Mouse (Mus musculus): ENCODE measurements around the gene Mob3b. TPM values are rescaled to one million over a fixed set of nuclear protein-coding genes. Genes with fewer than 3 reads are reported as not detected.

The Mob3b gene
- total RNA-seq, 2 experiments from 2014 or later = 0.96 to 1.2 TPM

DNA sequence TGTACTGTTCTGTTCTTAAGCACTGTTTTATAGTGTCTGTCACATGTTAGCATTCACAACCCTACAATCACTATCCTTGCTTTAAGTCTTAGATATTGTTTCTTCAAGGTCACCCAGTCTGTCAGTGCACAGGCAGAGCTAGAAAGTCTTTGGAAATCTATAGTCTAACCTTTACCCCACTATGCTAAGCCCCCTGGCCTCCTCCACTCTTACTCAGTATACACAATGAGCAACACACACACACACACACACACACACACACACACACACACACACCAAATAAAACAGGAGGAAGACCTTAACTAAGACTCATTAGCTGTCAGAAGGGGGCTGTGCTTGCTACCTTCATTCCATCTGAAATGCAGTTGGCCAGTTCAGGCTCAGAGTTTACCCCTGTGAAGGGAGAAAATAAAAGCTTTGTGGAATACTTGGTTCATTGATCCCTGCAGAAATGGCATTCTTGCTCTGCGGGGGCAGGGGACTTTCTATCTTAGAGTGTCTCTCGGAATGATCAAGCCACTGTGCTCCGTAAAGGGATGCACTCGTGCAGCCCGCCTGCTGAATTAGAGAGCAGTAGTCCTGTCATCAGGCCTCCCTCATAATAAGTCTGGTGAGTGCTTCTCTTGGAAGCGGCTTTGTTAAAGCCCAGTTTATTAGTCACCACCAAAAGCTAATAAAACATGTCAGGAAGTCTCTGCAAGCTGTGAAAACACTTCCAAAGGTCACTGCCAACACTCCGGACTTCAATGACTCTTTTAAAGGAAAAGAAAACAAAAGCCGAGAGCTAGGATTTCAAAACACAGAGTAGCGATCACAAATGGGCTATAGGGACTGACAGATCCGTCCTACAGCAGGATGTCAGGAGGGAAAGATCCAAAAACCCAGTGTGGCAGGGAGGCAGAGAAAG, 144.6 kb downstream of the Mob3b start:
- peak in 1 of 2 experiments; percentile 19 for DNase-seq
- intact Hi-C loops (cut with DNase I) = no loop called here

DNA sequence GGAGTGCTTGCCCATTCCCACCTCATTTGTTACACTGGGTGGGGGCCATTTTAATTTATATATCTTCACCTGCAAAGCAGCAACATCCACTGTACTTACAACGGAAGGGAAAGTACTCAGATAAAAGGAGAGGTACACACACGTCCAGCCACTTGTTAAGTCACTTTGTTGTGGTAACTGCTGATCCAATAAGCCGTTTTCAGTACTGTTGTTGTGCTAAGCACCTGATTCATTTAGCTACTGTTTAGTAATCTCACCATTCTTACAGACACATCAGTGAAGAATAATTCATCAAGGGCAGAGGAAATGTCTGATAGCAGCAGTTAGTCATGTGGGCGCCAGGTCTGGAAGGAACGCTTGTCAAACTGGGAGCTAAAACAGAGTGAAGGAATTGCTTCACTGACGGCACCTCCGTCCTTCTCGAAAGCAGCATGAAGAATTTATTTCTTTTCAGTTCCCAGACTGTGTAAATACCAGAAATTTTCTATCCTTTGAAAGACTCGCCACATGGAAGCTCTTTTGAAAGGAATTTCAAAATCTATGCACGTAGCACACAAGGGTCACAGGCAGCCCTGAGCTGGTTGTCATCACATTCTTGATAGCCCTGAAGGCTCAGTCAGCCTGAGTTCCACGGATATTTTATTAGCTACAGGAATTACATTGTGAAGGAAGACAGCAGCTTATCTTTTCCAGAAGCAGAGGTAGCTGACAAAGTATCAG, 150.6 kb downstream of the Mob3b start:
- DNase-seq = no peak
- intact Hi-C loops (cut with DNase I) = no loop called here

DNA sequence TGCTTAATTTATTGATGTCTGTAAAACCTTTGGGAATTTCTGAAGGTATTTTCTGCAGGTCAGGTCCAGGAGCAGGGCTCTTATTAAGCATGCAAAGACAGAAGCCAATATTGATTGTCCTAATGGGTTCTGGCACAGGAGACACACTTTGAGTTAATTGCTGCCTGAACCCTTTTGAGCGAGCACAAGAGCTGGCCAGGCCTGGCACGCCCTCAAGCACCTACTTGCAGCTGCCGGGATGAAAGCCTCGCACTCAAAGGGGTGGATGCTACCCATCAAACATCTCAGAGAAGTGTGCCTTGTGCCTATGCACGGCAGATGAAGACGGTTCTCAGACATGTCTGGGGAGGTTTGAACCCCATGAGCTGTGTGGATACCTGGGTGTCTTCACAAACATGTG, 151.2 kb downstream of the Mob3b start:
- no peak for DNase-seq
- intact Hi-C loops (cut with DNase I) = no loop called here

DNA sequence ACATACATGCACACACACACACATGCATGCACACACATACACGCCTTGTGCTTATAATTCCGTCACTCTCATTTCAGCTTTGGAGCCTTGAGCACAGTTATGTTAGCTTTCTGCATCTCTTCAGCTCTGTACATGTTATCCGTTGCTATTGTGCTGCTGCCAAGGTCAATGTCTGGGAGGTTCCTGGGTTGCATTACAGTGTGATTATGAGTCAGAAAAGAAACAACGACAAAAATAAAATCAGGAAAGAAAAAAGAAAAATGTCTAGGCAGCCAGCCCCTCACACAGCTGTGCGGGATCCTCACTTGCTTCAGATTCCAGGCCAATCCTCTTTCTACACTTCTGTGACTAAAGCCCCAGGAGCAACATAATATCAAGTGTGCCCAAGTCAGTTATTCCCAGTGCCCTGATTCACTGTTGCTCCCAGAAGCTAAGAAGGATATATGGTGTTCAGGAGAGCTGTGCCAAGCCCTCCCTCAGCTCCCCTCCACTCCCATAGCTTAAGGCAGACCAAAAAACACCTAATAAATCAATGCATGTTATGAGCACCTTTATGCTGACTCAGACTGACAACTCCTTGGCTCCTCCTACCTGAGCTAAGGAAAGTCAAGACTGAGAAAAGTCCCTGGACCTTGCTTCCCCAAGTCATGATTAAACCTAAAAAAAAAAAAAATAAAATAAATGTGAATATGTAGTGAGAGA, 152.1 kb downstream of the Mob3b start:
- DNase-seq = peak in 1 of 2 experiments; percentile 38
- intact Hi-C loops (cut with DNase I) = no loop called here

DNA sequence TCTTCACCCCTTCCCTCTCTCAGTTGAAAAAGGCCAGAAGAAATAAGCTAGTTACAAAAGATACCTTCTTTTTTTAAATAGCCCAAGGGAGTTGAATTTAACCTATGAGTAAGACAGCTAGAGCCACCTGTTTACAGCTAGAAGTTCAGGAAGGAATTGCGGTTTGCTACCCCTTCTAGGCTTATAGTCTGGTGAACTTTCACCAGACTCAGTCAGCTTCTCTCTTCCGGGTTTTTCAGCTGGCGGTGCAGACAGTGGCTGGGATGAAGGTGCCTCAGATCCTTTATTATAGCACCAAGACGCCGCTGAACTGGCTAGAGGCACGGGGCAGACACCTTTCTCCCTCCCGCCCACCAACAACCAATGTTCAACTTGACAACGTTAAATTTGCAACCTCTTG, 152.8 kb downstream of the Mob3b start:
- DNase-seq = no peak
- intact Hi-C loops (cut with DNase I) = no loop called here

DNA sequence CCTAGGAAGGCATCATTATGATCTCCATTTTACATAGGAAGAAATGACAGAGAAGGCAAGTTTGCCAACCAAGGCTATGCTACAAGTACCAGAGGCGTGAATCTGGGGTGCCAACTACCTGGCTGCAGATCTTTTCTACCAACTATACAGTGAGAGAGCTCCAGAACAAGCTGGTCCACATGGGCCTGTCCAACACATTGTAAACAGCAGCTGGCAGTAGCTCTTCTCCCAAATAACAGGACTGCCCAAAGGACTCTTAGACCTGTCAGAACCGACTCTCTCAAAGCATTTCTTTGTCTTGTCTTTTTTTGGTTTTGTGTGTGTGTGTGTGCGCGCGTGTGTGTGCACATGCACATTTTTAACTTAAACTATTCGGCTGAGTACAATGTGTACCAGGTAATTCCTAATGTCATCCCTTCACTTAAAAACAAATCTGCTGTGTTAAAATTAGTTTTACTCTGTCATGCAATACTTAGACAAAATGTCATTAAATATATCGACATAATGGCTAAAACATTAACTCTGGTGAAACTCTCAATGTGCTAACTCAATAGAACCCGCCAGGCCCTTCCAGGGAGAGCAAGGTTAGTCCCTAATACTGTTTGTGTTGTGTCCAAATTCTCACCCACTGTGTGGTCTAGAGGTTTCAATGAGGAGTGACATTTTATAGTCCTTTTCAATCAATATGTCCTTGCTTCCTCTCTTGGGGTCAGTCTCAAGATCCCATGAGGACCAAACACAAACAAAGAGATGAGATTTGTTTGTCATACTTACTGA, 153.5 kb downstream of the Mob3b start:
- intact Hi-C loops (cut with DNase I) = no loop called here

DNA sequence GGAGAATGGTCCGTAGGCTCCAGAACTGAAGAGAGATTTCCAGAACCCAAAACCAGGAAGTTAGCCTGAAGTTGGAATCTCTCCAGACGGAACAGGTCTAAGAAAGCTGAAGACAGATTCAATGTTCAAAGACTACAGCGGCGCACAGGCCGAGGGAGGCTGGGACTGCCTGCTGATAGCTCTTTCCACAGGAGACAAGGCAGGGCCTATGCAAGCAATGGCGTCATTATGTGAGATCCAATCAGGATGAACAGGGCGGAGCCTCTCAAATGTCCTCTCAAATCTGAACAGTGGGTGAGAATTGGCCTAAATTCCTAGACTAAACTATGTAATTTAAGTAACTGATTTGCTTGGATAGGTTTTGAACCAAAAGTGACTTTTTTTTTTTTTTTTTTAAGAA, 160.7 kb downstream of the Mob3b start:
- no peak for DNase-seq
- intact Hi-C loops (cut with DNase I) = no loop called here

More for the DNA sequence above, 153.5 kb downstream of the Mob3b start:
- DNase-seq = no peak

DNA sequence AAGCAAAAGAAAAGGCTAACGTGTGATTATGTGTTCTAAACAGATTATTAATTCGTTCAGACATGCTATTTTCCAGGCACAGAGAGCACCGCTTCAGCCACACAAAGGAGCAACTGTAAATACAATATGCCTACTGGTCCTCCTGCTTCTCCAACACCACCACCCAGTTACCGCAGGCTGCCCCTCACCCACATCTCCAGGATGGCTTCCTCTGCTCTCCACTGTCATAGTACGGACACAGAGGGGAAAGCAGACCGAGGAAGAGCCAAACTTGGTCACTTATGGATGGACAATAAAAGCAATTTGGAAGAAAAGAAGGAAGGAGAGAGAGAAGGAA, 163.7 kb downstream of the Mob3b start:
- no peak for DNase-seq
- intact Hi-C loops (cut with DNase I) = no loop called here

DNA sequence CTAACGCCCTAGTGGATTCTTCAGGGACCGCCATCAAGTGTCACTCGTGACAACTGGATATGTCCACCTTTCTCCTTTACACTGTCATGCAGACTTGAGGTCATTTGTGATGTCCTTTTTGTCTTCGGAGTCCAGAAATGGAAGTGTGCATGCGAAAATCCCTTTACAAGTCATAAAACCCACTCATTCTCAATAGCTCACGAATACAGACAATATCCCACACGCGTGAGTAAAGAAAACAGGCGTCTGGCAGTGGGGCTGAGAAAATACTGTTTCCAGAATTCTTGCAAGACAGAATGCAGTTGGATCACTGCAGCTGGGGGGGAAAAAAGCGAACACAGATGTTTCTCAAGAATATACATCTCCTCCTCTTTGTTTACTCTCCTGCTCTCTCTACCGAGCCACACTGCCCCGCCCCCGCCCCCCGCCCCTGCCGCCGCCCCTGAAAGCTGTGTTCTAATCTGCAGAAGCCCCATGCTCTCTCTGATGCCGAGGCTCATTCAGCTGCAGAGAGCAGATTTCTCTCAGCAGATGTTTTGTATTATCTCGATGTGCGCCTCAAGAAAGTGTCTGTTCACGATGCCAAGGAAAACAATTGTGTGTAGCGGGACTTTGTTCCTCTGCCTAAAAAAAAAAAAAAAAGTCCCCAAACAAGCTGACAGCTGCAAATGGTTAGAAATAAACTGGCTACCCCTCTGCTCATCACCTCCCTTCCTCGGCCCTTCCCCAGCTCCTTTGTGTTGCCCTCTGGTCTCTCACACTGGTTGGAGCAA, 164.2 kb downstream of the Mob3b start:
- intact Hi-C loops (cut with DNase I) = no loop called here
- DNase-seq = peak; percentile 26 to 27

DNA sequence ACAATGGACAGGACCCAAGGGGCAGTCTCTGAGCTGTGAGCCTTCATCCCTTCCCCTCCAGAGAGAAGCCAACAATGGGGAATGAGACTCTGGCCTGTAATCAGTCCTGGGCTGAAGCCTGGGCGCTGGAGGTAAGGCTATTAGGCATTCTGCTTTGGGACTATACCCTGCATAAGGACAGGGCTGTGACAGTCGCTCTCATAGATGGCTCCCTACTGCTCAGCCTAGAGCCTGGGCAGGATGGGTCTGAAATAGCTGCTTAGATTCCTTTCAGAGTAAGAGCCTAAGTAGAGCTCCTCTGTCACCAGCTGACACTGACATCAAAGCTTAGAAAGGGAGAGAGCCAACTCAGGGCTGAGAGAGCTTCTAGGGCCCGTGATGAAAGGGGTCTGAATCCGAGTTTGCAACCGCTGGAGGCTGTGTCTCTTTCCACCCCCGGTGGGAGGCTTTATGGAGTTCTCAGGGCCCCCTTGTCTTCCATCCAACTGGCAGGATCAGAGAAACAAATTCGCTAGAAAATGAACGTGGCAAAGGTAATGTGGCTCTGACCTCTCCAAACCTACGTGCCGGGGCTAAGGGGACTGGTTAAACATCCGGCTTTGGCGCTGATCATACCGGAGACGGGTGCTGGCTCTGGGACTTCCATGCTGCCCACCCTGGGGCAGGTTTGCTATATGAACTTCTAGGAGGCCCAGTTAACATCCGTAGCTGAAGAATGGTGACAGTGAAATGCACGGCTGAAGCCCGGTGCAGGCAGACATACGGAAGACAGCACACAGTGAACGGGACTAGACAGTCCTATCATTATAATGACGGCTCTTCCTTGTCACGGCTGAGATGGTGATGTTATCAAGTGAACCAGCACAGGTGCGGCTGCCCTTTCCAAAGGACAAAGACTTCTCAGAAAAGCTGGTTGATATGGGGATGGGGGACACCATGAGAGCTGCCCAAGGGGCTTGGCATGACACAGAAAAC, 165.1 kb downstream of the Mob3b start:
- intact Hi-C loops (cut with DNase I) = no loop called here
- DNase-seq = no peak

DNA sequence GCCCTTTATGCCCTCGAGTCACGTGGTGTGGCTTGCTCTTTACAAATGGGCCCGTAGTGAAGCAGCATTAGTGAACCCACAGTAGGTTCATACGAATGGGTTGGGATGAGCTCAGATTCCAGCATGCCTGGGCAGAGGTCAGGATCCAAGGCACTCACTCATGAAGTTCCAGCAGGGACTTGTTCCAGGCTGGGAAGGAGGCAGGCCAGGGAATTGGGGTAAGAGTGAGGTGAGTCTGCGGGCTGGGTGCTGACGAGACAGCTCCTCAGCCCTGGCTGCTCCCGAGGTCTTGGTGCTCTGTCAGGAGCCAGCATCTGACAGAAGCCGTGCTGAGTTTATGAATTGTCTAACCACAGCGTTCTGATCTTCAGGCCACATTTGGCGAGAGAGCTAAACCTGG, 166.2 kb downstream of the Mob3b start:
- DNase-seq = no peak

DNA sequence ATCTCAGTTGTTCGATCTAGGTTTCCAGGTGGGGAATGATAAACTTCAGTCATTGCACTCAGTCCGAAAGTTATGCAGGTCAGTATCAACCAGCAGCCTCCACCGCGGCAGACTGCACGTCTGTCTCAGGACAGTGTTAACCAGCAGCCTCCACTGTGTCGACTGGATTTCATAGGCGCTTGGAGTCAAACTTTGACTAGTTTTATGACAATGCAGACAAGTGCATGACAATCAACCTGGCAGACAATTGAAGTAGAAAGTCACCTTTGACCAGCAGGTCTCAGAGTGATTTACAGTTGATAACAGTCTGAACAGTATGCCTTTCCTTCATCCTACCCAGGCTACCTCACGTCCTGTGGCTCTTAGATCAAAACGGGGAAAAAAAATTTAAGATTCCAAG, 166.6 kb downstream of the Mob3b start:
- DNase-seq = no peak
- intact Hi-C loops (cut with DNase I) = no loop called here

More for the DNA sequence above, 166.2 kb downstream of the Mob3b start:
- intact Hi-C loops (cut with DNase I) = no loop called here

DNA sequence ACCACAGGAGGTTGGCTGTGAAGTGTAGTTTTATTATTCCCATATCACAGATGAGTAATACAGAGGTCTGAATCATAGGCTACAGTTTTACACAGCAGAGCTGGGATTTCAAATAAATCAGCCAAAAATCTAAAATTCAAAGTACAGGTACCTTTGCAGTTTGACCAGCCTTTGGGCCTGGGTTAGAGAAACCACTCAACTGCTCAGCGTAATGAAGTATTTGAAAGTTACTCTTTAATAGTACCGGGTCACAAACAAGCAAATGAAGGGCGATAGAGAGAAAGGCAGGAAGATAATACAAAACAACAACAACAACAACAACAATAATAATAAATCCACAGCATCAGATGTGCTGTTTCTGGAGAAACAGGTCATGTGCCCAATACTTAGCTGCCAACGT, 169.7 kb downstream of the Mob3b start:
- no peak for DNase-seq
- intact Hi-C loops (cut with DNase I) = no loop called here

DNA sequence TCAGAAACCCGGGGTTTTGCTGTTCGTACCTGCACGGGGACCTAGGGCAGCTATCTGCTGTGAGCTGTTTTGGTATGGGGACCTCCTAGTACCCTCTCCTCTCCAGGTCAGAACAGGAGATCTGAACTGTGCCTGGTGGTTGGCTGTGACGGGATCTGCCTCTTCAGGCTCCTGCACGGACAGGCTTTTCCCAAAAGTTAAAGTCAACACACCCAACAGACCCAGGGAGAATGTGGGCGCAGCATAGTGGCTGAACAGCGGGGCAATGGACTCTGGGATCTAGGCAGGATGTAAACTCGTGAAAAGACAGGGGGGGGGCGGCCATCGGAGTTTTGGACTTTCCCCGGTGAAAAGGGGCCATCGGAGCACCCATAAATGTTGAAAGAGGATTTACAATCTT, 170.2 kb downstream of the Mob3b start:
- intact Hi-C loops (cut with DNase I) = no loop called here
- DNase-seq = no peak

DNA sequence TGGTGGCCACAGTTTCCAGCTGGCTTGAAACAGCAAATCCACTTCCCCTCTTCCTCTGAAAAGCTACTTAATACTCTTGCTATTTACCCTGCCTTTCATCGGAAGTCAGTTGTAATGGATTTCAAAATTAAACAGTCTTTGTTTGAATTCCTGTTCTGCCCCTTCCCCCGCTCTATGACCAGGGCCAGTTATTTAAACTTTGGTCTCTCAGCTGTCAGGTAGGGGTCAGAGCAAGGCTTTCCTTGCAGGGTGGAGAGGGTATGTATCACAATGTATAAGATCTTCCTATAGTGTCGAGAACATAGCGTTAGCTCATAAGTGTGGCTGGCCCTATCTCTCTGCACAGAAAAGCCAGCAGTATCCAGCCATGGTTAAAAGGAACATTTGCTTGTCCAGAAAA, 170.6 kb downstream of the Mob3b start:
- DNase-seq = no peak
- intact Hi-C loops (cut with DNase I) = no loop called here

DNA sequence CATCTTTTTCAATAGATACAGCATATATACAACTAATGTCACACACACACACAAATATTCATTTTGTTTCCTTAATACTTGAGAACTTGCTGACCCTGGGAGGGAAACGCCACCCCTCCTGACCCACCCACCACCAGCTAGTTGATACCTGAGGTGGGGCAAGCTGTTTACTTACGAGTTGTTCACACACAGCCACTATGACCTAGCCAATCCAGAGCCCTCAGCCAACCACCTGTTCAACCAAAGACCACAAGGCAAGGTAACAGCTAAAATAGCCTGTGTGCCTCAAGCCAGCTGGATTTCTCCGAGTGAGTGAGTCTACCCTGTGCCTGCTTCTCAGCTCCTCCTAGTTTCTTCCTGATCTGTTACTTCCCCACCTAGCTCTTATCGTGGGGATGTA, 172.9 kb downstream of the Mob3b start:
- intact Hi-C loops (cut with DNase I) = no loop called here
- no peak for DNase-seq

DNA sequence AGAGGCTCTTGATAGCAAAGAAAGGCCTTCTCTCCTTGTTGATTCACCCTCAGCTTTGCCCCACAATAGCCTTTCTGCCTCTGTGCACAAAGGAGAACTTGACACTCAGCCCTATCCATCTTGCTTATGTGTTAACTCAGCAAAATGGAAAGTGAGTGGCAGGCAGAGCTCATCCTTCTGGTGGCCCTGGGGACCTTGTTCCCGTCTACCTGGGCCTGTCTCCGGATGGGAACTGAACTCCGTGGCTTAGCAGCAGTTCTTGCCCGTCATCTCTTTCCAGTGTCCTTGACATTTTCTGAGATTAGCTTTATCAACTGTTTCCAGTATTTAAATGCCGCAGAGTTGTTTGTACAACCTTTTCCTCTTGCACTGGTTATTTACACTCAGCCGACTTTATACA, 173.8 kb downstream of the Mob3b start:
- DNase-seq = no peak
- intact Hi-C loops (cut with DNase I) = no loop called here

DNA sequence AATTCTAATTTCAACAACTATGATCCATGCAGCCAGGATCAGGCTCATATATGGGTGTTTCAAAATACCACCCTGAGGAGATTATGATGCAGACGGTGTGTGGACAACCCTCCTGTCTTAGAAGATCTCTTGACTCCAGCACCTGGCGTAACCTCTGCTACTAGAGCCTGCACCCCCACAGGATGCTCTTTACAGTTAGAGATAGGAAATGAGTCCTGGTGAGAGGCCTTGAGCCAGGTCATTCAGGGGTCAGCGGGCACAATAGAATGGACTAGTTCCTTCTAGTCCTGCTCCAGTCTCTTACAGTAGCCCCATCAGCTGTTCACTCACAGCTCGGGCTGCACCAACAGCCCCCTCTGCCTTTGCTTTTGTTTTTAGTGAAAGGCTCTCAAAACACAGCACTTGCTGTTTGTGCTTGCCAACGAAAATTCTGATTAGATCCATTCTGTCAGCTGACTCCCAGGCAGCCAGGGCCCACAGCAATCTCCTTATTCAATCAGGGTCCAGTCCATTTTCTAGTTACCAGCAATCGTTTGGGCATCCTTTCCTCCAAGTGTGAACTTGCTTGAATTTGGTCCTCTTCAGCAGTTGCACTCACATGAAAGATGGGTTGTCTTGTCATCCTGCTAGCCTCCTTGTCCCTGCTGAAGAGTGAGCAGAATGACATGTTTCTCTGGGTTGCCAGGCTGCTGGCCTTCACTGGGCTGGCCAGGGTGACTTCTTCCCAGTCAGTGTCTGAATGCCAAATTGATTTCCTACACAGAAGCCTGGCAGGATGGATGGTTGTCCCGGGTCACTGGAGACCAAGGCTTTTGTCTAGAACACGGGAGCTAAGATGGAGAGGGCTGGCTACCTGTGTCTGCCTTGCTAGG, 175.7 kb downstream of the Mob3b start:
- DNase-seq = no peak
- intact Hi-C loops (cut with DNase I) = no loop called here

All from heart, postnatal 10 days (tissue).